Mouse (Mus musculus) CD8-positive naive resting alpha-beta T cell, adult 2 months (primary cell): Measurements from ENCODE around the gene Il1rapl2.
"Not testable (repeated sequence)": the region's sequence is repeated elsewhere in the genome, so short reads cannot be mapped to it uniquely, and the experiment has no call there.

Experiments
- DNase-seq, 2 experiments: peaks; one replicate each; pipeline ENCODE4 v3.0.0; 2022; ENCODE audit warnings: low read depth in 2 of 2, low spot score in 2 of 2

Il1rapl2 gene

GRCm38 (mm10) chrX:138170146-138170545 lies 599.7 kb downstream of the Il1rapl2 start:
- DNase-seq = no peak

DNA sequence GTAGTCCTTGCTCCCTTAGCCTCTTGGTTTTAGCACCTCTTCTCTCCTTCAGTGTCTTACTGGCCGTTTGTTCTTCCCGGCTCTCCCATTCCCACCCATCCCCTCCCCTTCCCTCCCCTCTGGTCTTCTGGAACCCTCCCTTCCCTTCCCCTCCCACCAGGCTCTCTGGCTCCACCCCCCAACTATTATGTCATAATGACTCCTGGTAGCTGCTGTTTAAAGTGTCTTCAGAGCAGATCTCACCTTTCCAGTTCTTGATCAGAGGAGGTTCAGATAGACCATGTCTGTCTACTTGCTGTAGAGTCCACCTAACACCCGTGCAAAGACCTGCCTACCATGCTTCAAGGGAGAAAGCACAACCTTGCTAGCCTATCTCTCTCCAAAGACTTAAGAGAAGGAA lies 639.1 kb downstream of the Il1rapl2 start, which contains the start of gene Tex13a:
TSS of gene Tex13a (minus strand) at position 101 of the 400 bp plus-strand sequence.
- DNase-seq = no peak

GRCm38 (mm10) chrX:138234626-138235025 lies 664.2 kb downstream of the Il1rapl2 start:
- DNase-seq = no peak

GRCm38 (mm10) chrX:138348736-138349135 lies 778.3 kb downstream of the Il1rapl2 start:
- not testable (repeated sequence) for DNase-seq

GRCm38 (mm10) chrX:138433794-138434193 lies 863.4 kb downstream of the Il1rapl2 start:
- no peak for DNase-seq

- no peak for DNase-seq
Observed at GRCm38 (mm10) chrX:138437939-138438338, 867.5 kb downstream of the Il1rapl2 start.

DNA sequence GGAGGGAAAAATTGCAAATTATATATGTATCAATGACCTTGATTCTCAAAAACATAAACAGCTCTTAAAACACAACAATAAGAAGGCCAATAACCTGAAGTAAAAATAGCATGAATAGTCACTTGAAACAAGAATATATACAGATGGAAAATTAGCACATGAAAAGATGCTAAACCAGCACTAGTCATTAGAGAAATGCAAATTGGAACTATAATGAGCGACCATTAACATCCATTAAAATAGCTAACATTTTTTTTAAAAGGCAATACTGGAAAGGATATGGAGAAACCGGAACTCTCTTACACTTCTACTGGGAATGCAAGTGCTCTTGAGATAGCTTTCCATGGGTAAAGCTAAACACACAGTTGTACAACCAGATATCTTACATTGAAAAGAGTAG lies 879.4 kb downstream of the Il1rapl2 start:
- DNase-seq = no peak

GRCm38 (mm10) chrX:138478488-138478887 lies 908.1 kb downstream of the Il1rapl2 start:
- DNase-seq = no peak

DNA sequence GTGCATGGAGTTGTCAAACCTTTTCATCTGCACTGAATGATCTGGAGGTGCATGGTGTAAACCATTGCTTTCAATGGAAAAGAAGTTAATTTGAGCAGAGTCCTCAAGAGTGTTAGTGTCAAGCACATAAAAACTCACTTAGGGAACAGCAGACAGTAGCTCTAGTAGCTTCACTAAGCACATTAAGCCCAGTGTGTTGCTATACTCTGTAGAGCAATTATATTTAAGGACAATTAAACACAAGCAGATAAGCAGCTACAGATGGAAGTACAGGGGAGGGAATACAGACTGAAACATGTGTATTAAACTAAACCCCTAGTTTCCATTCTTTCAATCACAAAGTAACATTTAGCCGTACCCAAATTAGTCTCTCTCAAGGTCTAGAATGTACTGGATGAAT lies 930.1 kb downstream of the Il1rapl2 start:
- DNase-seq = no peak

GRCm38 (mm10) chrX:138505049-138505448 lies 934.6 kb downstream of the Il1rapl2 start:
- no peak for DNase-seq

GRCm38 (mm10) chrX:138620106-138620505 lies 1049.7 kb downstream of the Il1rapl2 start:
- no peak for DNase-seq

DNA sequence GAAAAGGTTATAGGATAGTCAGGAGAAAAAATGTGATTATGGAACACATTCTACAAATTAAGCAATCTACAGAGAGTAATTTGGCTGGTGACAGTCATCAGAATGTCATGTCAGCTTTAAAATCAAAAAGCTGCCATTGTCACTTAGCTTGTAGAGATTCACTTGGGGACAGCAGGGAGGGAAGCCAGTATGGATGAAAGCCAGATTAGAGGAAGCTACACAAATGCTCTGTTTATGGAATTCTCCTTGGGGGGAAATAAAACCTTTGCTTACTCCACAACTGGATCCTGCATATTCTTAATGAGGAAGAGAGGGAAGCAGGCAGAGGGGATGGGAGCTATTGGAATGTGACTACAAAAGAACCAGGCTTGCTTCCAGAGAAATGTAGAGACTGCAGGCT lies 1054.9 kb downstream of the Il1rapl2 start:
- DNase-seq = no peak

- DNase-seq = no peak
Observed at GRCm38 (mm10) chrX:138722372-138722771, 1152.0 kb downstream of the Il1rapl2 start.

DNA sequence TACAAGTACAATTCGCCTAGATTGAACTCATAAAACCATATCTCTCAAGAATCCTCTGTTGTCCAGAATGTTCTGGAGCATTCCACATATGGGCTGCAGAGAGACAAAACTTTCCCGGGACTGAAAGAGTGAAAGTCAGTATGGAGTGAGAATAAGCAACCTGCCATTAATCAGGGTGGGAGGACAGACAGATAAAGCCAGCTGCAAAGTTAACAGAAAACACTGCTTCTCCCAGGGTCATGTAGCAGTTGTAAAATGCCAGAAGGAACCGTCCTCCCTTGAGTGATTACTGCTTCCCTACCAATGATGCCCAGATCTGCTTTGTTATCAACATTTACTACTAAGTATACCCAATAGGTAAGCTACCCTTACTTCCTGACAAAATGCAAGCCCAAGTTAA lies 1230.5 kb downstream of the Il1rapl2 start:
- DNase-seq = no peak

GRCm38 (mm10) chrX:138831876-138832275 lies 1261.5 kb downstream of the Il1rapl2 start:
- no peak for DNase-seq

- no peak for DNase-seq
Observed at GRCm38 (mm10) chrX:138833894-138834293, 1263.5 kb downstream of the Il1rapl2 start.

DNA sequence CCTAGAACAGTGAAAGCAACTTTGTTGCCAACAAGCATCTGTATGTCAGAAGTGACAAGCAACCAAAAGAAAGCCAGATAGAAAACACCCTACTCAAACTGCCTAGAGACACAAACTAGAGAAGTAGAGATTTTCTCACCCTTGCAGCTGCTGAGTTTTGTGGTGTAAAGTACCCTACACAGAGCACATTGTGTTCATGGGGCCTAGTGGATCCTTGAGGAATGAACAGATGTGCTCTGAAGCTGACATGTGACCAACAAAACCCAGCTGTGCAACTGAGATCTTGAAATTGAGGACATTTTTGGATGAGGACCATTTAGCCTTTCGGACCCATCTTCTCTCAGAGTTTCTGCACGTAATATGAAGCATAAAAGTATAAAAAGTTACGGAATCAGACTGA lies 1268.0 kb downstream of the Il1rapl2 start:
- no peak for DNase-seq
